Mouse (Mus musculus) stomach, embryonic 15.5 days (tissue): ENCODE results near the gene Ints14. TPM values are rescaled to one million over a fixed set of nuclear protein-coding genes. Genes with fewer than 3 reads are reported as not detected.
A peak's percentile ranks its signal among the peaks of the same experiment; 100 is the strongest.

ENCODE experiments used
- ATAC-seq: fragments of 200-750 bp; cut with Nextera tagmentation; 2 replicates; pipeline ENCODE4 v1.8.0; 2017; ENCODE audit warnings: low read depth, moderate number of reproducible peaks, moderate TSS enrichment; ENCODE audit not compliant: insufficient read depth, low FRiP score
- H3K27ac ChIP-seq: fragments of 300-500 bp; sonication (generic); 2 replicates; pipeline ENCODE4 v1.5.1; 2015; ENCODE audit warnings: mild to moderate bottlenecking, inconsistent platforms
- H3K27me3 ChIP-seq: fragments of 300-500 bp; sonication (generic); replicated peaks from 2 replicates; pipeline ENCODE4 v1.6.1; 2015; ENCODE audit warnings: inconsistent platforms
- H3K36me3 ChIP-seq: fragments of 300-500 bp; sonication (generic); 2 replicates; pipeline ENCODE4 v1.6.1; 2015; ENCODE audit warnings: inconsistent platforms
- H3K4me1 ChIP-seq: fragments of 300-500 bp; sonication (generic); 2 replicates; pipeline ENCODE4 v1.6.1; 2015; ENCODE audit warnings: inconsistent platforms
- H3K4me2 ChIP-seq: fragments of 300-500 bp; sonication (generic); 2 replicates; pipeline ENCODE4 v1.6.1; 2015; ENCODE audit warnings: mild to moderate bottlenecking, inconsistent platforms
- H3K4me3 ChIP-seq: fragments of 300-500 bp; sonication (generic); replicated peaks from 2 replicates; pipeline ENCODE4 v1.5.1; 2015; ENCODE audit warnings: inconsistent platforms
- H3K9ac ChIP-seq: fragments of 300-500 bp; sonication (generic); 2 replicates; pipeline ENCODE4 v1.6.1; 2015; ENCODE audit warnings: inconsistent platforms
- H3K9me3 ChIP-seq: fragments of 300-500 bp; sonication (generic); 2 replicates; pipeline ENCODE4 v1.6.1; 2016; ENCODE audit warnings: inconsistent platforms
- WGBS: fragments of 180-500 bp; shearing (Covaris S2); methylation state at CpG from one replicate; pipeline ENCODE4 v1.1.7; 2015; 5-methylcytosine and 5-hydroxymethylcytosine counted together
- polyA plus RNA-seq: library from polyadenylated mRNA; unstranded; fragments of >200 nt; fragmentation: Nextera tagmentation; extraction: Ambion mirVana; gene quantifications from 2 replicates; pipeline ENCODE4 v1.2.1, GENCODE M21; 2015

The Ints14 gene
- polyA plus RNA-seq, 1 experiment from 2014 or later, result 41.5 TPM

DNA sequence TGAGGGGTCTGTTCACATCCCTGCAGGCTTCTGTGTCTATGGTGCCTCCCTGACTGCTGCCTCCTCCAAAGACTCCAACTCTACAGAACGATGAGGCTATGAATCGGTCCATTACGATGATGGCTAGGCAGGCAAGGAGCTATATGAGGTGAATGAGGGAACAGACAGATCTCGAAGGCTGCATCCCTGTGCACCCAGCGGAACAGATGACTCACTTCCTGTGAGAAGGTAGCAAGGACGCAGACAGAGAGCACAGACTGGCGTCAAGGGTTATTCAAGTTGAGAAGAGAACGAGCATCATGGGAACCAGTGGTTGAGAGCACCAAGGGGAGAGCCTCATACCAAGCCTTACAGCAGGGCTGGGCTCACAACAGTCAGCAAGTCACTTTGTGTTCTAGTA, 49.9 kb downstream of the Ints14 start:
- H3K9me3 ChIP-seq, result no peaks in the 10 kb centered on the region
- WGBS, result 80% methylated on average over 8 of the region's 8 CpGs
- ATAC-seq, result no peak

DNA sequence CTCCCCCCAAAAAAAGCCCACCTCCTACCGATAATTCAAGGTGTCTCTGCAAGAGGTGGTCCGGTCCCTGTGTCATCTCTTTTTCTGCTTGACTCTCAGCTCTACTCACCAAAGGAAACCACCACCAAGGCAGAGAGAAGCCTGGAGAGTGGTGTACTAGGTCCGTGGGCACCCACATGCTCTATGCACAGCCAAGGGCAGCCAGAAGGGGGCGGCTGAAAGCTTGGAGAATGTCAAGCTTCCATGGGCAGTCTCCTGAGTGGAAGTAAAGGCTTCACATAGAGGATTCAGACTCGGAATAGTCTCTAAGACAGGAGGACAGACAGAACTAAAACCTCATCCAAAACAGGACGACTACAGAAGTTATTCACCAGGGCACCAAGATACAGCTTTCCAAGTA, 50.6 kb downstream of the Ints14 start:
- ATAC-seq, result no peak
- Histone ChIP-seq H3K4me3 (no peak overlapping the region), H3K9ac (no peak overlapping the region), H3K4me2 (no peak overlapping the region), H3K36me3 (0 out of 2 replicates have a peak, but pooled peaks cover 9% of the 10 kb centered on the region), H3K9me3 (no peaks in the 10 kb centered on the region), H3K27me3 (no peaks in the 10 kb centered on the region), H3K4me1 (no peaks in the 10 kb centered on the region; the same call in 1 of the 2 replicates), H3K27ac (no peak overlapping the region)
- WGBS, result 55% methylated on average over 6 of the region's 6 CpGs

More for the DNA sequence above, 49.9 kb downstream of the Ints14 start:
- Histone ChIP-seq H3K27me3 (no peaks in the 10 kb centered on the region), H3K36me3 (peaks cover 9% of the 10 kb centered on the region; the same call in 1 of the 2 replicates), H3K4me2 (no peak overlapping the region), H3K9ac (no peak overlapping the region), H3K4me1 (no peaks in the 10 kb centered on the region; the same call in 1 of the 2 replicates), H3K27ac (no peak overlapping the region), H3K4me3 (no peak overlapping the region)

DNA sequence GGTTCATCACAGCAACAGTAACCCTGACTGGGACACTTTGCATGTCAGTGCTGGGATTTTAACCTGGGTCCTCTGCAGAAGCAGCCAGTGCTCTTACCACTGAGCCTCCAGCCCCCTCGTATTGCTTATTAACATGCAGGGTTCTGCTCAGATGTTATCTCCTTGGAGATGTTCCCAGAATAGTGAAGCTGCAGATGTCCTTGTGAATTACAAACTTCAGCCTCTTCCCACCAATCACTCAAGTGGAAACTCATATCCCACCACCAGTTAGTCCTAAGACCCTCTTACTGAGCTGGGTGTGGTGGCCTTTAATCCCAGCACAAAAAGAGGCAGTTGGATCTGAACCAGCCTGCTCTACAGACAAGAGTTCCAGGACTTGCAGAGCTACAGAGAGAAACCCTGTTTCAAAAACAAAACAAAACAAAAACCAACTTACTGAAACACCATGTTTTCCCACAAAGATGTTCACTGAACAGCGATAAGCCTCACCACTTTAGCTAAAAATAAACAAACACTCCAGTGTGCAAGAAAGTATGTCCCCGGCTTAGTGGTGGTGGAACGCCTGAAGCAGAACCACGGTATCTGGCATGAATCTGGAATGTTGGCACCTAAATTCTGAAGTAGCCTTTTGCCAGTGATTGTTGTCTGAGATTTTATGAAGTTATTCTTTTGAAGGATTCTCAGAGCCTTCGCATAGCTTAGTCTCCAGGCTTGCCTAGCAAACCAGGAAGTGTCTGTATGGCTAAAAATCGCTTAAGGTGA, 54.9 kb downstream of the Ints14 start:
- Histone ChIP-seq H3K27me3 (no peaks in the 10 kb centered on the region), H3K4me1 (no peaks in the 10 kb centered on the region; the same call in 1 of the 2 replicates), H3K27ac (no peak overlapping the region), H3K9me3 (no peaks in the 10 kb centered on the region), H3K36me3 (no peaks in the 10 kb centered on the region), H3K4me2 (no peak overlapping the region), H3K9ac (no peak overlapping the region), H3K4me3 (no peak overlapping the region)
- WGBS, result 56% methylated on average over 7 of the region's 7 CpGs
- no peak for ATAC-seq

DNA sequence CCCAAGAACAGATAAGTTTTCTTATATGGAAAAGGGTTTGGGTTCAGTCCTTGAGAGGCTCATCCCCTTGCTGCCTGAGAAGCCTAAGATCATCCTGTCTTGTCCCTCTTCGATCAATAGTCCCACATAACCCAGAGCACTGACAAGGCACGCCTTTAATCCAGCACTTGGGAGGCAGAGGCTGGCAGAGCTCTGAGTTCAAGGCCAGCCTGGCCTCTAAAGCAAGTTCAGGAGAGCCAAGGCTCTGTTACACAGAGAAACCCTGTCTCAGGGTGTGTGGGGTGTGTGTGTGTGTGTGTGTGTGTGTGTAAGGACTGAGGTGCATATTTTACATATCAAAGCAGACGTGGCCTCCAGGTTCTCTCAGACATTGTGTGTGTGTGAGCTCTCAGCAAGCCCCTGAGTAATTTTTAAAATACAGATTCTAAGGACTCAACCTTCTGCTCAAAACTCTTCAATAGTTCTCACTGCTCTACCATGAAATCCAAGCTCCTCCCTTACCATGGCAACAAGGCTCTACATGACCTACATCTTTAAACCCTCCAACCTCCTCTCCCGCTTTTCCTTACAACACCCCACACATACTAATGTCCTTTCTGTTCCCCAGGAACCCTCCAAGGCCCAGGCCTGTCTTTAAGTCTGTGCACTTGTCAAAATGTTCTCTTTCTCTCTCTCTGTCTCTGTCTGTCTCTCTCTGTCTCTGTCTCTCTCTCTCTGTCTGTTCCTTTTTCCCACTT, 55.7 kb downstream of the Ints14 start:
- Histone ChIP-seq H3K4me1 (no peaks in the 10 kb centered on the region; the same call in 1 of the 2 replicates), H3K9ac (no peak overlapping the region), H3K36me3 (no peaks in the 10 kb centered on the region), H3K4me3 (no peak overlapping the region), H3K27ac (no peak overlapping the region), H3K9me3 (no peaks in the 10 kb centered on the region), H3K27me3 (no peaks in the 10 kb centered on the region), H3K4me2 (no peak overlapping the region)
- WGBS, result 83% methylated on average over 4 of the region's 4 CpGs
- no peak for ATAC-seq

DNA sequence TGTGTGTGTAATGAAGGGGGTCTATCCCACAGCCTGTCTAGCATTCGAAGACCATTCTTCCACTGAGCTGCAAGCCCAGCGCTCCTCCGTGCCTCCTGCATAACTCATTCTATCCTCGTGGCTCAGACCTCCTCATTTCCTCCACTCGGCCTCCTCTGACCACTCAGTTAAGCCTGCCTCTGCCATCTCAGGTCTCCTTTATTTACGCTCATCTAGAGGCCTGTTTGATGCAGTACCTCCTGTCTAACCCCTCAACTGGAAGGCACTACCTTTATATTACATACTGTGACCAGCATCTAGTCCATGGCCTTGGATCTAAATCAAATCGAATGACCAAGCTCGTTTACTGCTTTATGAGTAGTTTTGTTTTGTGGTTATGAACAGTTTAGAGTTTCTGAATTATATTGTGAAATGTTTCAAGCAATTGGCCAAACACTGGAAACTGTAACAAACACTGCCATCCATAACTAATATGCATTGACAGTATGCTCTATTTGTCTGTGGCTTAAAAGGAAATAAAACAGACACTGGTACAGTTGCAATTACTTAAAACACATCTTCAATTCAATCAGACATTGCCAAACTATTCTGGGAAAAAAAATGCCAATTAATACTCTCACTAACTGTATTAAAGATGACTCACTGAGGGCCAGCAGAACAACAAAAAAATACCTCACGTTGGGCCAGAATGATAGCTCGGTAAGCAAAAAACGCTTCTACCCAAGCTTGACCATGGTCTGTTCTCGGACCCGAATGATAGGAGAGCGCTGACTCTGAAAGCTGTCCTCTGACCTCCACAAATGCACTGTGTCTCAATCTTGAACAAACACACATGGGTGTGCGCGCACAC, 56.5 kb downstream of the Ints14 start:
- Histone ChIP-seq H3K9me3 (no peaks in the 10 kb centered on the region), H3K4me1 (peaks cover 3% of the 10 kb centered on the region), H3K36me3 (no peaks in the 10 kb centered on the region), H3K4me2 (no peak overlapping the region), H3K4me3 (no peak overlapping the region), H3K27me3 (no peaks in the 10 kb centered on the region), H3K9ac (no peak overlapping the region), H3K27ac (no peak overlapping the region)
- 77% methylated on average over 16 of the region's 16 CpGs for WGBS
- no peak for ATAC-seq

DNA sequence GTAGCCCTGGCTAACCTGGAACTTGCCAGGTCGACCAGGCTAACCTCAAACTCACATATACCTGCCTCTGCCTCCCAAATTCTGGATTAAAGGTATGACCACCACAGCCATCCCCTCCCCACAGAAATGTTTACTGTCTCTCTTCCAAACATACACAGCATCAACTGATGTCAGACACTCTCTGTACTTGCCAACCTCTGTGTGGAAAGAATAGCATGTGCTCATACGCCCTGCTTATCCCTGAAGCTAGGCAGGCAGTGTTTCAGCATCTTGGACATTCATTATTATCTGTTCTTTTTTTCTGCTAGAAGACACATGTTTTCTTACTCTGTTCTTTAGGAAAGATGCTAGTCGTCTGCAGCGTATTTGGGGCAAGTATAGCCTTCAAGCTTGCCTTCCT, 57.2 kb downstream of the Ints14 start:
- H3K4me1 ChIP-seq, result peaks cover 4% of the 10 kb centered on the region
- no peak overlapping the region for H3K4me2 ChIP-seq
- no peaks in the 10 kb centered on the region for H3K9me3 ChIP-seq
- ATAC-seq, result no peak
- H3K27me3 ChIP-seq, result no peaks in the 10 kb centered on the region
- 84% methylated on average over 4 of the region's 4 CpGs for WGBS
- no peaks in the 10 kb centered on the region for H3K36me3 ChIP-seq
- H3K9ac ChIP-seq, result no peak overlapping the region
- H3K4me3 ChIP-seq, result no peak overlapping the region
- H3K27ac ChIP-seq, result no peak overlapping the region

DNA sequence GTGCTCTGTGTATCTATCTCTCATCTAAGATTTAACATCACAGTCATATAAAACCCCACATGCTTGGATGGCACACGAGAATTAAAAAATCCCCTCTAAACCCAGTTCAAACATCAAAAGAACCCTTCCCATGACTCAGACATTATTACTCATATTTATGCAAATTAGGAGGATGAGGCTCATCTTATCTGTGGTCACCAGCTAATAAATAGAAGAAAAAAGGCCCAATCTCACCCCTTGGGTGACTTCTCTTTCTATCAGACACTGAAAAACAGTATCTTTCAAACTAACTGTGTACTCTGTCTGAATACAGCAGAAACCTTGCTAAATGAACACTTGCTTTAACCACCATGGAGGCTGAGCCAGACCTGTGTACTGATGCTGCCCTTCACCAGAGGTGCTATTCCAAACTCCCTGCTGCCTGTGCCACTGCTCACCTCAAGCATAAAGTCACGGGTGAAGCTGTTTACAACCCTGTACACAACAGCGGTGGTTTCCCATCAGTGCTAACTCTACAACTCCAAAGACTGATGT, 58.0 kb downstream of the Ints14 start:
- Histone ChIP-seq H3K4me3 (no peak overlapping the region), H3K9me3 (no peaks in the 10 kb centered on the region), H3K27me3 (no peaks in the 10 kb centered on the region), H3K27ac (no peak overlapping the region), H3K9ac (no peak overlapping the region), H3K36me3 (no peaks in the 10 kb centered on the region), H3K4me2 (no peak overlapping the region), H3K4me1 (peaks cover 4% of the 10 kb centered on the region)
- 68% methylated on average over 3 of the region's 3 CpGs for WGBS
- ATAC-seq, result no peak

DNA sequence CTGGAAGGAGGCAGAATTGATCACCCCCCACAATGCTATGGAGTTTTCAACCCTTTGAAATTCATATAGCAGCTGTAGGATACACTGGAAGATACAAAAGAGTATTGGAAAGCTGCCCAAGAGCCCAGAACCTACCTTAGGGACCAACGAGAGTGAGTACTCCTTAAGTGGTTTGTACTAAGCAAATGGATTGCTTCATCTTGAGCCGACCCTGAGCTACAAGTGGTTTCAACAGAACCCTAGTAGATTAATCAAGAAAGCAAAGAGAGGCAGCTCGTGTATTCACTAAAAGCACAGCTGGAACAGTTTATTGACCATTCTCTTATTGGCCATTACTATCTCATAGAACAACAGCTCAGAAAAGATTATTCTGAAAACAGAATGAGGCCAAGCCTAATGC, 58.4 kb downstream of the Ints14 start:
- H3K9ac ChIP-seq, result no peak overlapping the region
- H3K27me3 ChIP-seq, result no peaks in the 10 kb centered on the region
- H3K4me1 ChIP-seq, result peaks cover 4% of the 10 kb centered on the region

DNA sequence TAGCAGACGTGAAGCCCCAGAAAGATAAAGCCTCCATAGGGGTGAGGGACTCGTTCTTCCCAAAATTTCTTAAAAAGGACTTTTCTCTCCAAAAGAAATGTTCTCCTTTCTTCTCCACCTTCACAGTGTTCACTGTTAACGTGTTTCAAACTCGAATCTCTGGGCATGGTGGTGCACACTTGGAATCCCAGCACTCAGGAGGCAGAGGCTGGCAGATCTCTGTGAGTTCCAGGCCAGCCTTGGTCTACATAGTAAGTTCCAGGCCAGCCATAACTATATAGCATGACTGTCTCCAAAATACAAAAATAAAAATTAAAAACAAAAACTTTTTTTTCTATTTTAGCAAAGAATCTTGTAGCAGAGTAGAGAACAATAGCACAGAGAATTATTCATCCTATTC, 59.4 kb downstream of the Ints14 start:
- 57% methylated on average over 4 of the region's 4 CpGs for WGBS
- no peak overlapping the region for H3K9ac ChIP-seq
- no peak for ATAC-seq

More for the DNA sequence above, 58.4 kb downstream of the Ints14 start:
- Histone ChIP-seq H3K36me3 (no peaks in the 10 kb centered on the region), H3K9me3 (no peaks in the 10 kb centered on the region), H3K27ac (no peak overlapping the region), H3K4me3 (no peak overlapping the region), H3K4me2 (no peak overlapping the region)
- 24% methylated on average over 3 of the region's 3 CpGs for WGBS
- no peak for ATAC-seq

DNA sequence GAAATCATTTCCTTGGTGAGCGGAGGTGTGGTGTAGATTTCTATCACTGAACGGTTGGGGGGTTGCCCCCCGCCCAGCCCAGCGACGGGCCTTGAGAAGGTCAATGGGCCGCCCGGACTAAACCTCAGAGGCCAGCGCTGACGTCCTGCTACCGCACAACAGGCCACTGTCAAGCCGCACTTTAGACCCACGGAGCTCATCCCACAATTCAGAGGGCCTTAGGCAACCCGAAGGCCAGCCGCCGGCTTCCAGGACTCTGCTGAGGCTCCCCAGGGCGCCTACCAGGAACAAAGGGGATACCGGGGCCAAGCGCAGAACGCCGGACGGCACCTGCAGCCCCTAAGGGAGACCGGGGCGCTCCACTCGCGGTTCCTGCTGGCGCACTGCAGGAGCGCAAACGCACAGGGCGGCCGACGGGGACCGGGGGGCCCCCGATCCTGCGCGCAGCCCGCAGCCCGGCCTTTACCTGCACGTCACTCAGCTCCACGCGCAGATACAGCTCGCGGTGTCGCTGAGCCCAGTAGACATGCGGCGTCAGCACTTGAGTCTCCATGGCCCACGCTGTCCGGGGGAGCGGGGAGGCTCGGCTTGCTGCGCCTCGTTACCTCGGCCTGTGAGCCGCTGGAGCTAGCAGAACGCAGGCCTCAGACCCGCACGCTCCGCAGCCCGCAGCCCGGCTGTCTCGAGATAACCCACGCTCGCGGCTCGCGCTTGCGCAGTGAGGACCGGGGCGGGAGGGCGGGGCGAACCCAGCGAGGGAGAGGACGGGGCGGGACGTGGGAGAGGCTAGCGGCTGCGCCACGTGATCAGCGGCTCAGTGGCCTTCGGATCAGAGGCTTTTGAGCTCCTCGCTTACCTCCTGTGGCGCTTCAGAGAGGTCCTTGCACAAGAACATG, 60.5 kb downstream of the Ints14 start, which contains the start of gene Hacd3:
Hacd3 (minus strand) TSS at position 703 of the 896 bp plus-strand sequence.
- Histone ChIP-seq H3K27me3 (no peaks in the 10 kb centered on the region), H3K27ac (peak within 1 kb of the TSS; percentile 82), H3K9me3 (no peaks in the 10 kb centered on the region), H3K4me3 (peak within 1 kb of the TSS; percentile 91), H3K4me1 (peaks cover 4% of the 10 kb centered on the region), H3K4me2 (peak within 1 kb of the TSS; percentile 85), H3K9ac (peak within 1 kb of the TSS; percentile 85), H3K36me3 (no peaks in the 10 kb centered on the region)
- WGBS, result under 1% methylated on average over 81 of the region's 81 CpGs
- ATAC-seq, result peak; percentile 92

More for the DNA sequence above, 59.4 kb downstream of the Ints14 start:
- Histone ChIP-seq H3K4me2 (peak overlapping the region; percentile 85), H3K27me3 (no peaks in the 10 kb centered on the region), H3K4me1 (peaks cover 4% of the 10 kb centered on the region), H3K27ac (no peak overlapping the region), H3K36me3 (no peaks in the 10 kb centered on the region), H3K4me3 (no peak overlapping the region), H3K9me3 (no peaks in the 10 kb centered on the region)
